Mouse (Mus musculus): ENCODE measurements at regions not wholly inside any gene's neighbourhood (a gene's known extent, or its start where the extent isn't known, plus 50 kb on each side); places are given as distances from the start of the nearest gene placed in this dataset.

DNA sequence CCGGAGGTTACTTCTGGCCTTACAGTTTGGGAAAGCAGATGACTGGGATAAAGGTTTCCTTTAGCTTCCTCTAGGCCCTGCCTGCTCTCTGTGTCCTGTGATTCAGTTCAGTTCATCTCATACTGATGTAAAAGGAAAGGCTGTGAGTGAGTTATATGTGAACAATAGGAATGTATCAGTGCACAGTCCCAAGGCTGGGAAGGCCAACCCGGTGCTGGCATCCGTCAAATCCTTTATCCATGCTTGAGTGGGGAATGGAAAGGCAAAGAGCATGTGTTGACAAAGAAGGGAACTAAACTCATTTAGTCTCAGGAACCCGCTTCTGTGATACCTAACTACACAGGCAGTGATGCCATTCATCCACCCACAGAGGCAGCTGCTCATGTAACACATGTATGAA lies 89.0 kb upstream of the Zfand5 start:
- TF ChIP-seq CTCF (IDR thresholded peaks at IDR 0.05; ENCODE audit: borderline replicate concordance, insufficient read depth, low read depth, low read length) = no peak
- TF ChIP-seq POLR2A (IDR thresholded peaks at IDR 0.05; ENCODE audit: borderline replicate concordance, insufficient read depth, low read length) = no peak

Data from cerebellum, adult 2 months (tissue).